Mouse (Mus musculus): ENCODE results near the gene Ptgr1. TPM values are rescaled to one million over a fixed set of nuclear protein-coding genes. Genes with fewer than 3 reads are reported as not detected.

The Ptgr1 gene
- total RNA-seq, 2 experiments from 2014 or later: 66.6 to 72.7 TPM

GRCm38 (mm10) chr4:58992195-58992594, 5.3 kb upstream of the Ptgr1 start:
- no peak for ATAC-seq (replicated peaks; ENCODE audit: poor library complexity)

- peak; percentile 66 for ATAC-seq (replicated peaks; ENCODE audit: poor library complexity)
These were observed 3.9 kb upstream of the Ptgr1 start for GRCm38 (mm10) chr4:58990609-58991434.

GRCm38 (mm10) chr4:58989303-58989898, 2.5 kb upstream of the Ptgr1 start:
- peak; percentile 18 for ATAC-seq (replicated peaks; ENCODE audit: poor library complexity)

GRCm38 (mm10) chr4:58985157-58985648, 1.7 kb downstream of the Ptgr1 start:
- ATAC-seq (replicated peaks; ENCODE audit: poor library complexity): peak; percentile 65

- no peak for ATAC-seq (replicated peaks; ENCODE audit: poor library complexity)
These were observed 4.1 kb downstream of the Ptgr1 start for GRCm38 (mm10) chr4:58982806-58983205.

GRCm38 (mm10) chr4:58981421-58981820, 5.5 kb downstream of the Ptgr1 start:
- no peak for ATAC-seq (replicated peaks; ENCODE audit: poor library complexity)

- ATAC-seq (replicated peaks; ENCODE audit: poor library complexity): no peak
These were observed 11.2 kb downstream of the Ptgr1 start for GRCm38 (mm10) chr4:58975711-58976110.

- ATAC-seq (replicated peaks; ENCODE audit: poor library complexity): peak; percentile 98
These were observed 16.2 kb downstream of the Ptgr1 start for GRCm38 (mm10) chr4:58970678-58971077.

GRCm38 (mm10) chr4:58965136-58965535, 21.8 kb downstream of the Ptgr1 start:
- ATAC-seq (replicated peaks; ENCODE audit: poor library complexity): no peak

- ATAC-seq (replicated peaks; ENCODE audit: poor library complexity): no peak
These were observed 23.6 kb downstream of the Ptgr1 start for GRCm38 (mm10) chr4:58963271-58963670.

- ATAC-seq (replicated peaks; ENCODE audit: poor library complexity): no peak
These were observed 25.2 kb downstream of the Ptgr1 start for GRCm38 (mm10) chr4:58961719-58962118.

GRCm38 (mm10) chr4:58952630-58953029, 34.3 kb downstream of the Ptgr1 start:
- ATAC-seq (replicated peaks; ENCODE audit: poor library complexity): no peak

- no peak for ATAC-seq (replicated peaks; ENCODE audit: poor library complexity)
These were observed 38.5 kb downstream of the Ptgr1 start for GRCm38 (mm10) chr4:58948391-58948790.

- ATAC-seq (replicated peaks; ENCODE audit: poor library complexity): no peak
These were observed 42.2 kb downstream of the Ptgr1 start for GRCm38 (mm10) chr4:58944695-58945094.

GRCm38 (mm10) chr4:58944206-58944553, 42.7 kb downstream of the Ptgr1 start:
- ATAC-seq (replicated peaks; ENCODE audit: poor library complexity): no peak

GRCm38 (mm10) chr4:58943420-58944205, 43.3 kb downstream of the Ptgr1 start, which contains the start of gene Zkscan16:
Gene Zkscan16 (plus strand): TSS chr4:58943628.
- peak; percentile 87 for ATAC-seq (replicated peaks; ENCODE audit: poor library complexity)

GRCm38 (mm10) chr4:58942942-58943341, 44.0 kb downstream of the Ptgr1 start:
- ATAC-seq (replicated peaks; ENCODE audit: poor library complexity): no peak

GRCm38 (mm10) chr4:58941638-58942037, 45.3 kb downstream of the Ptgr1 start:
- ATAC-seq (replicated peaks; ENCODE audit: poor library complexity): no peak

GRCm38 (mm10) chr4:58935846-58936245, 51.1 kb downstream of the Ptgr1 start:
- ATAC-seq (replicated peaks; ENCODE audit: poor library complexity): no peak

- peak; percentile 99 for ATAC-seq (replicated peaks; ENCODE audit: poor library complexity)
These were observed 52.0 kb downstream of the Ptgr1 start for GRCm38 (mm10) chr4:58934746-58935476.

- no peak for ATAC-seq (replicated peaks; ENCODE audit: poor library complexity)
These were observed 52.6 kb downstream of the Ptgr1 start for GRCm38 (mm10) chr4:58934308-58934707.

Data from megakaryocyte progenitor cell, adult 5-6 weeks (primary cell).